In genomic region chr9:44624390-44624789, GRCm38 (mm10) we compare ENCODE assay signal across 22 mouse cellular contexts. TPM values are rescaled to one million over a fixed set of nuclear protein-coding genes. Genes with fewer than 3 reads are reported as not detected.
"Had no signal": no experiment of that assay in that cellular context is flagged by ENCODE, and none has a peak within 500 bp of the region (broad histone marks: within the 10 kb centered on the region; RNA-seq: fewer than 3 reads in every experiment).

No protein-coding gene starts in this region.

- H3K4me1 ChIP-seq: neural tube, embryonic 12.5 days; neural tube, embryonic 13.5 days; neural tube, embryonic 15.5 days; stomach, embryonic 15.5 days had no signal

- H3K4me3 ChIP-seq: neural tube, embryonic 12.5 days; neural tube, embryonic 13.5 days; neural tube, embryonic 15.5 days; stomach, embryonic 15.5 days had no signal

- H3K9me3 ChIP-seq: neural tube, embryonic 12.5 days; neural tube, embryonic 13.5 days; neural tube, embryonic 15.5 days; stomach, embryonic 15.5 days had no signal

- H3K27ac ChIP-seq: neural tube, embryonic 12.5 days; neural tube, embryonic 13.5 days; neural tube, embryonic 15.5 days; stomach, embryonic 15.5 days had no signal

- H3K9ac ChIP-seq: neural tube, embryonic 12.5 days; neural tube, embryonic 13.5 days; neural tube, embryonic 15.5 days; stomach, embryonic 15.5 days had no signal

- H3K27me3 ChIP-seq: neural tube, embryonic 12.5 days; neural tube, embryonic 13.5 days; neural tube, embryonic 15.5 days; stomach, embryonic 15.5 days had no signal

- DNase-seq: retina, postnatal 1 day; right cerebral cortex, adult 18-20 months; right cerebral cortex, postnatal 14 days; right cerebral cortex, postnatal 25 days; right cerebral cortex, postnatal 4 days; spleen, adult 18-20 months; thymus, adult 18-20 months; thymus, adult 2 months; thymus, postnatal 14 days; thymus, postnatal 25 days; thymus, postnatal 36 days; thymus, postnatal 4 days had no signal

- H3K4me2 ChIP-seq: neural tube, embryonic 12.5 days; neural tube, embryonic 13.5 days; neural tube, embryonic 15.5 days; stomach, embryonic 15.5 days had no signal

RNA-seq across cellular contexts. Expression of gene Treh, which starts 48.6 kb away (rescaled TPM):
- polyA plus RNA-seq: neural tube, embryonic 12.5 days; neural tube, embryonic 13.5 days; neural tube, embryonic 14.5 days; neural tube, embryonic 15.5 days; spleen, adult 2 months; stomach, embryonic 14.5 days; stomach, embryonic 16.5 days; testis, adult 2 months; urinary bladder, adult 2 months had no signal
